Mouse (Mus musculus) gastrocnemius, postnatal 14 days (tissue): ENCODE data around the gene Gm4969. TPM values are rescaled to one million over a fixed set of nuclear protein-coding genes. Genes with fewer than 3 reads are reported as not detected.

Source experiments
- DNase-seq: peaks from one replicate; pipeline ENCODE4 v3.0.0; 2021; ENCODE audit warnings: mixed read lengths
- intact Hi-C: fragments of 180-260 bp; cut with DNase I; formaldehyde crosslinking; loops from one replicate; pipeline ENCODE4 v1.15.1; 2025; ENCODE audit warnings: low total_unique reads
- total RNA-seq, 2 experiments: library from RNA; stranded (reverse); gene quantifications; 2 replicates each; pipeline ENCODE4 v1.2.3; 2021

The Gm4969 gene
- total RNA-seq, 2 experiments from 2014 or later = not detected

DNA sequence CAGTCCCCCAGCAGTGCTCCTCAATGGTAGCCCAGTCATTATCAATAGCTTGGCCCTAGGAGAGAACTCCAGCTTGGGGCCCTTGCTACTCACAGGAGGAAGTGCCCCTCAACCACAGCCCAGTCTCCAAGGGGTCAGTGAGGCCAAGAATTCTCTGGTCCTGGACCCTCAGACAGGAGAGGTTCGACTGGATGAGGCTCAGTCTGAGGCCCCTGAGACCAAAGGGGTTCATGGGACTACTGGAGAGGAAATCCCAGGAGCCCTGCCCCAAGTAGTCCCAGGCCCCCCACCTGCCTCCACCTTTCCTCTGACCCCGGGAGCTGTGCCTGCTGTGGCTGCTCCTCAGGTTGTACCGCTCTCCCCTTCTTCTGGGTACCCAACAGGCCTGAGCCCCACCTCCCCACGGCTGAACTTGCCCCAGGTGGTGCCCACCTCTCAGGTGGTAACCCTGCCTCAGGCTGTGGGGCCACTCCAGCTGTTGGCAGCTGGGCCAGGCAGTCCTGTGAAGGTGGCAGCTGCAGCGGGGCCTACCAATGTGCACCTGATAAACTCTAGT is 21.7 kb downstream of the Gm4969 start:
- intact Hi-C loops = no loop called here
- DNase-seq = no peak

DNA sequence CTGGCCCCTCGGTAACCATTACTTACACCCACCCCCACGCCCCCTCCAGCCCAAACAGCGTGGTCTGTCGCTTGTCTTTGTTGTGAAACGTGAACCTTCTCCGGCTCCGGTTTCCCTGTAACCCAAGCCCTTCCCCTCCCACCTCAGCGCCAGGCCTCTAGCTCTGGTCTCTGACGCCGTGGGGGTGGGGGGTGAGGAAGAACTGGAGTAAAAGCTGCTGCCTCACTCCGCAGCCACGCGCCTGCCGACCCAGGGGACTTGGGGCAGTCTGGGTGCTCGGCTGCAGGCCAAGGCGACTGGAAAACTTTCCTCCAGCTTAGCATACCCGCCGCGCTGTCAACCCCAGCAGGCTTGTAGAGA is 22.4 kb downstream of the Gm4969 start:
- DNase-seq = peak; percentile 75
- intact Hi-C loops = no loop called here

DNA sequence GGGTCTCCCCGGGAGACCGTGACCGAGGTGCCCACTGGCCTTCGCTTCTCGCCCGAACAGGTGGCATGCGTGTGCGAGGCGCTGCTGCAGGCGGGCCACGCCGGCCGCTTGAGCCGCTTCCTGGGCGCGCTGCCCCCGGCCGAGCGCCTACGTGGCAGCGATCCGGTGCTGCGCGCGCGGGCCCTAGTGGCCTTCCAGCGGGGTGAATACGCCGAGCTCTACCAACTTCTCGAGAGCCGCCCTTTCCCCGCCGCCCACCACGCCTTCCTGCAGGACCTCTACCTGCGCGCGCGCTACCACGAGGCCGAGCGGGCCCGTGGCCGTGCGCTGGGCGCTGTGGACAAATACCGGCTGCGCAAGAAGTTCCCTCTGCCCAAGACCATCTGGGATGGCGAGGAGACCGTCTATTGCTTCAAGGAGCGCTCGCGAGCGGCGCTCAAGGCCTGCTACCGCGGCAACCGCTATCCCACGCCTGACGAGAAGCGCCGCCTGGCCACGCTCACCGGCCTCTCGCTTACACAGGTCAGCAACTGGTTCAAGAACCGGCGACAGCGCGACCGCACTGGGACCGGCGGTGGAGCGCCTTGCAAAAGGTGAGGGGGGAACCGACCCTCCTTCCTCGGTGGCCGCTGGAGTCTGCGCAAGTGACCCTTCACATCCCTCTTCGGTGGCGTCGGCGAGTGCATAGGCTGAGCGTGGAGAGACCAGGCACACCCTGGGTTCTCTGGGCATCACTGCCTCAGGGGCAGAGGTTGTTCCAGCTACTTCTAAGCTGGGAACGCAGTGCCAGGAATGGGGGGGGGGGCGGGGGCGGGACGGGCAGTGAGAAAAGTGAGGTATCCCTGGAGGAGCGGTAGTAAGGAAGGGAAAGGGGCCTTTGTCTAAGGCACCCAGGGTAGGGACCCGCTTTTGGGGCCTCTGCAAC is 23.1 kb downstream of the Gm4969 start:
- intact Hi-C loops = no loop called here

DNA sequence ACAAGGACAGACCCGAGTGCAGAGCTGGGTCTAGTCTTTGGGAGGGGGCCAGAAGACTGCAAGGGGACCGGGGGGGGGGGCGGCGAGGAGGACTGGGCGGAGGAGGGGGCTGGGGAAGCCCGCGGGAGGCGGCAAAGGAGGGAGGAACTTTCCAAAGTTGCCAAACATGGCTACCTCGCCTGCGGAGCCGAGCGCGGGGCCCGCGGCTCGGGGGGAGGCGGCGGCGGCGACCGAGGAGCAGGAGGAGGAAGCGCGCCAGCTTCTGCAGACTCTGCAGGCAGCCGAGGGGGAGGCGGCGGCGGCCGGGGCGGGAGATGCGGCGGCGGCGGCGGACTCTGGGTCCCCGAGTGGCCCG is 23.7 kb downstream of the Gm4969 start, which contains the start of gene Six5:
Gene Six5, plus strand, starts transcription at position 124 of the 355 bp plus-strand sequence.
- DNase-seq = peak; percentile 69
- intact Hi-C loops = no loop called here

More for the DNA sequence above, 23.1 kb downstream of the Gm4969 start:
- DNase-seq = peak; percentile 61

DNA sequence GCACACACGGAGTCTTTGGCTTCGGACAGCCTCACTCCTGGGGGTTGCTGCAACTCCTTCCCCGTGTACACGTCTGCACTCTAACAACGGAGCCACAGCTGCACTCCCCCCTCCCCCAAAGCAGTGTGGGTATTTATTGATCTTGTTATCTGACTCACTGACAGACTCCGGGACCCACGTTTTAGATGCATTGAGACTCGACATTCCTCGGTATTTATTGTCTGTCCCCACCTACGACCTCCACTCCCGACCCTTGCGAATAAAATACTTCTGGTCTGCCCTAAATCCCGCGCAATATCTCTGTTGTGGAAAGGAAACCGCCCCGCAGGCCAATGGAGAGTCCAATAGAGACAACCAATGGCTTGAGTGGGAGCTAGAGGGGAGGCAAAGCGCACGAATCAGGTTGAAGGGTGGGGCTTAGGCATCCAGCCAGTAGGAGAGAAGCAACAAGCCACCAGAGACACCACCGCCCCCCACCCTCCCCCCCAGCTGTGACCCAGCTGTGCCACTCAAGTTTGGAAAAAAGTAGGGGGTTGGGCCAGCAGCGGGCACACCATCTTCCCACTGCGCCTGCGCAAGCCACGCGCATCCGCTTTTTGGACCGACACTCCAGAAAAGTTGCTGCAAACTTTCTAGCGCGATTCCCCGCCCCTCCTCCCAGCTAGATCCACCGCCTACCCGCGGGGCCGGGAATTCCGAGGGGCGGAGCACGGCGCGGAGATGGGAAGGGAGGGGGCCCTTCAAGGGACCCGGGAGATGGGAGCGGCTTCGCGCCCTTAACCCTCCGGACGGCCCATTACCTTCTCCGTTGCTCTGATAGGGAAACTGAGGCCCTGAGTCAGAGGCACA is 24.4 kb downstream of the Gm4969 start:
- peak; percentile 96 for DNase-seq
- intact Hi-C loops = loop anchor here (2.0 kb wide), 1 partner anchor 25 kb away; no protein-coding TSS in a partner anchor

DNA sequence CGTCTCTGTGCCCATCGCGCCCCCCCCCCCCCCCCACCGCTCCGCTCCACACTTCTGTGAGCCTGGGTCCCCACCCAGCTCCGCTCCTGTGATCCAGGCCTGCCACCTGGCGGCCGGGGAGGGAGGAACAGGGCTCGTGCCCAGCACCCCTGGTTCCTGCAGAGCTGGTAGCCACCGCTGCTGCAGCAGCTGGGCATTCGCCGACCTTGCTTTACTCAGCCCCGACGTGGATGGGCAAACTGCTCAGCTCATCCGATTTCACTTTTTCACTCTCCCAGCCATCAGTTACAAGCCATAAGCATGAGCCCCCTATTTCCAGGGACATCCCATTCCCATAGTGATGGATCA is 25.0 kb downstream of the Gm4969 start:
- intact Hi-C loops = loop anchor here (2.0 kb wide), 1 partner anchor 24 kb away; no protein-coding TSS in a partner anchor
- DNase-seq = peak; percentile 88

DNA sequence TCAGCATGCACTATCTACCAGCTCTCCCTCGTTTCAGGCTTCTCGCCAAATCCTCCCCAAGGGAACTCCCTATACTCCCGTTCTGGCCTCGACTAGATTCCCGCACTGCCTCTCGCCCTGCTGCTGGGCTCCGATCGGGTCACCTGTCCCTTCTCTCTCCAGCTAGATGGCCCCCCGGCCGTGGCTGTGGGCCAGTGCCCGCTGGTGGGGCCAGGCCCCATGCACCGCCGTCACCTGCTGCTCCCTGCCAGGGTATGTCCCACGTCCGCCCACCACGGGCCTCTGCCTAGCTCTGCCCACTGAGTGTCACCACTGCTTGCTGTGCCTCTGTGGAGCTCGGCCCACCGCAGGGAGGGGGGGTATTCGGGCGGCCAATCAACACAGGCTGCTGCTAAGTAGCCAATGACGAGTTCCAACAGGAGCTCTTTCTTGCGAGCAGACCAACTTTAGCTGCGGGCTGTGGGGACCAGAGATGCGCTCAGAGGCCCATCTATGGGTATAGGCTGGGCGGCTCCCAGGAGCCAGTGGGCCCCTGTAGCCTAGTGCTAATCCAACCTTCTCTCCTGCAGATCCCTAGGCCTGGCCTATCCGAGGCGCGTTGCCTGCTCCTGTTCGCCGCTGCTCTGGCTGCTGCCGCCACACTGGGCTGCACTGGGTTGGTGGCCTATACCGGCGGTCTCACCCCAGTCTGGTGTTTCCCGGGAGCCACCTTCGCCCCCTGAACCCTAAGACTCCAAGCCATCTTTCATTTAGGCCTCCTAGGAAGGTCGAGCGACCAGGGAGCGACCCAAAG is 25.6 kb downstream of the Gm4969 start:
- peak; percentile 64 for DNase-seq
- intact Hi-C loops = loop anchor here (2.0 kb wide), 1 partner anchor 24 kb away; no protein-coding TSS in a partner anchor

DNA sequence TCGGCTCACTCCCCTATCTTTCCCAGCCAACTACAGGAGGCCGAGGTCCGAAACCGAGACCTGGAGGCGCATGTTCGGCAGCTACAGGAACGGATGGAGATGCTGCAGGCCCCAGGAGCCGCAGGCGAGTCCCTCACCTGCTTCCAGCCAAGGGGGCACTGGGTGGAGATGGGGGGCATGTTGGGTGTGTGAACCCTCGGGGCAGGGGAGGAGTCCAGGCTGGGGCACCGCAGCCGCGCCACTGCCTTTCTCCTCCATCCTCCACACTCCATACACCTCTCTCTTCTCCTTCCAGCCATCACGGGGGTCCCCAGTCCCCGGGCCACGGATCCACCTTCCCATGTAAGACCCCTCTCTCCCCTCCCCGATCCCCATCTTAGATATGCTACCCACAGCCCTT is 26.3 kb downstream of the Gm4969 start:
- peak; percentile 12 for DNase-seq
- intact Hi-C loops = loop anchor here (2.0 kb wide), 1 partner anchor 23 kb away; no protein-coding TSS in a partner anchor

DNA sequence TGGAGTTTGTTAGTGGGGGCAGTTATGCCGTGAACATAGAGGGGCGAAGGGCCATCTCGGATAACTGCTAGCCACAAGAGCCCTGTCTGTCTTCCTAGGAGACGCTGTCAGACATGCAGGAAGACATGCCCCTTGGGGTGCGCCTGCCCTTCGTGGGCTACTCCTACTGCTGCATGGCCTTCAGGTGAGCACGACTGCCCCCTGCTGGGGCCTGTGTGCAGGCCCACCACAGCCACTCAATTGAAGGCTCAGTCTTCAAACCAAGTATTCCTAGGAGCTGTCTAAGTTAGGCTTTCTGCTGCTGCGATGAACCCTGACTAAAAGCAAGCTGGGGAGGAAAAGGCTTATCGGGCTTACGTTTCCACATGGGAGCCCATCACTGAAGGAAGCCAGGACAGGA is 29.4 kb downstream of the Gm4969 start:
- intact Hi-C loops = no loop called here
- peak; percentile 77 for DNase-seq

DNA sequence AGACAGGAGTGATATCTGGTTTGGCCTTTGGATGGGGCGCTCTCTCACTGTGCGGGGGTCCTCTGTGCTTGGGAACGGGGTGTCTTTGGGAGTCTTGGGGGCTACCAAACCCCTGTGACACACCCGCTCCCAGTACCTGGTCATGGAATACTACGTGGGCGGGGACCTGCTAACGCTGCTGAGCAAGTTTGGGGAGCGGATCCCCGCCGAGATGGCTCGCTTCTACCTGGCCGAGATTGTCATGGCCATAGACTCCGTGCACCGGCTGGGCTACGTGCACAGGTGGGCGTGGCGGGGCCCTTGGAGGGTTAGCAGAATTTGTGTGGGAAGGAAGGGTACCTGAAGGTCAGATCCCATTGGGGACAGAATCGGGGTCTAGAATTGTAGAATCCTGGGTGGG is 31.4 kb downstream of the Gm4969 start:
- intact Hi-C loops = no loop called here
- DNase-seq = no peak

DNA sequence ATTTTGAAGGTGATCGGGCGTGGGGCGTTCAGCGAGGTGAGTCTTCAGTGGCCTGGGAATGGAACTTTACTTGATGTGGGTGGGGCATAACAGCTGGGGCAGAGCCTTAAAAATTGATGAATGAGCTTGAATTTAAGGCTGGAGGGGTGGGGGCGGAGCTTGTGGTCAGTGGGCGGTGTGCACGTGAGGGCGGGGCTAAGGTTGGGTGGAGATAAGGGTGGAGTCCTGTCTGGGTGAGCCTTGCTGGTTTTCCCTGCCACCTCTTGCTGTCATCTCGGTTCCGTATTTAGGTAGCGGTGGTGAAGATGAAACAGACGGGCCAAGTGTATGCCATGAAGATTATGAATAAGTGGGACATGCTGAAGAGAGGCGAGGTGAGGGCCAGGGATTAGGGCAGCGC is 32.1 kb downstream of the Gm4969 start:
- no peak for DNase-seq
- intact Hi-C loops = no loop called here

DNA sequence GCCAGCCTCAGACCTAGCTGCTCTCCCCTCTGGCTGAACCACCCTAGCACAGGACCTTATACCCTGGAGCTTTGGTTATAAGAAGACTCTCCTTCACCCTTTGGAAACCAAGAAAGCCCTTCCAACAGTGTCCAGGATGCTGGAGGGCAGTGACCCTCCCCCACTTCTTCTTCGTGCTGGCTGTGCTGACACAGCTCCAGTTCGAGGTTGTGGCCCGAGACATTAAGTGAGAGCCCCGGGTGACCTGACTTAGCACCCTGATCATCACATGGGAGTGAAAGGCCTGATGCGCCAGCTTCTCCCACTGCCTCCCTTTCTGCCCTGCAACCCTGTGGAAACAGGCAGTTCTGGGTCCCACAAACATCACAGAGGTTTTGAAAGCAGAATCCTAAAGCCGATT is 32.7 kb downstream of the Gm4969 start:
- intact Hi-C loops = no loop called here
- no peak for DNase-seq

DNA sequence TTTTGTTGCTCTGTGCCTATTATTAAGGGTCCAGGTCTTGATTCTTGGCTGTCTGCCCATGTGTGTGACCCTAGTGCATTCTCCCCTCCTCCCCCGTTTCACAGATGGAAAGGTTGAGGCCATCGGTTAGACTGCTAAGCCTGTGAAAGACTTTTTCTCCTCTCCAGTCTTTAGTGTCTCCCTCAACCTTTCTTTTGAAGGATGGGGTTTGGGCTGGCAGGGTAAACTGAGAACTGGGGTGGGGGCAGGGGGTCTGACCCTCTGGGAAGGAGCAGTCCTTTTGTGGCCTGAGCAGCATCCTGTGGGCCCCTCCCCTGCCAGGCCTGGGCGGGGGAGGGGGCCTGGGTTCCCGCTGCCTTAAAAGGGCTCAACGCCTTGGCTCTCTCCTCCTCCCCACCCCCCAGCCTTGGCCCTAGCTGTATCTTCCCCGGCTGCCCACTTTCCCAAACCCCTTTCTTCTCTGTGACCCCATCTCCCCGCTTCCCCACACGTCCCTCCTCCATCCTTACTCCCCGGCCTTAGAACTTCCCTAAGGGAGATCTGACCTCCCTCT is 33.2 kb downstream of the Gm4969 start:
- no peak for DNase-seq
- intact Hi-C loops = no loop called here

DNA sequence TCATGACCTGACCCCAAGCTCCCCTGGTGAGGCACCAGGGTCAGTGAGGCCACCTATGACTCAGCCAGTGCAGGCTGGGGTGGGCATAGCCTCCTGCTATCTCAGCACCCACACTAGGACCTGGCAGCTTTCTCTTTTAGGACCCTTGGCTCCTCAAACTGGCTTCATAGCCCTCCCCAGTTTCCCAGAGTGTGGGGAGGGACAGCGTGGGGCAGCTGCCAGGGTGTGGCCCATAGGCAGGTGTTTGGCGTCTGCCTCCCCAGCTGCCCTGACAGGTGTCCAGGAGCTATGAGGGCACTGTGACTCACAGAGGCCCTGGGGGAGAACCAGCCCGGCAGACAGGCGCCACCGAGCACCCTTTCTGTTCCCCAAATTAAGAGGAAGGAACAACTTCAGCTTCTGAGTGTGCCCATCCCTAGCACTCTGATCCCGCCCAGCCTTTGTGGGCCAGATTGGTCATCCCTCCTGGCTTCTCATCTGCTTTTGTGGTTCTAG is 33.8 kb downstream of the Gm4969 start:
- peak; percentile 78 for DNase-seq
- intact Hi-C loops = no loop called here

DNA sequence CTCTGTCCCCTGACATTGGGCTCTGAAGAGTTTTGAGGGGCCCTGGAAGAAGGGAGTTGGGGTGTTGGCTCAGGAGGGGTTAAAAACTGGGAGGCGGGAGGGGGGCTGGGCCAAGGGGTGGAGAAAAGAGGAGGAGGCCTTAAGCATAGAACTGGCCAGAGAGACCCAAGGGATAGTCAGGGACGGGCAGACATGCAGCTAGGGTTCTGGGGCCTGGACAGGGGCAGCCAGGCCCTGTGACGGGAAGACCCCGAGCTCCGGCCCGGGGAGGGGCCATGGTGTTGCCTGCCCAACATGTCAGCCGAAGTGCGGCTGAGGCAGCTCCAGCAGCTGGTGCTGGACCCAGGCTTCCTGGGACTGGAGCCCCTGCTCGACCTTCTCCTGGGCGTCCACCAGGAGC is 34.5 kb downstream of the Gm4969 start, which contains the start of gene Dmpk:
Gene Dmpk, plus strand, starts transcription at position 149 of the 400 bp plus-strand sequence.
- DNase-seq = peak; percentile 68

DNA sequence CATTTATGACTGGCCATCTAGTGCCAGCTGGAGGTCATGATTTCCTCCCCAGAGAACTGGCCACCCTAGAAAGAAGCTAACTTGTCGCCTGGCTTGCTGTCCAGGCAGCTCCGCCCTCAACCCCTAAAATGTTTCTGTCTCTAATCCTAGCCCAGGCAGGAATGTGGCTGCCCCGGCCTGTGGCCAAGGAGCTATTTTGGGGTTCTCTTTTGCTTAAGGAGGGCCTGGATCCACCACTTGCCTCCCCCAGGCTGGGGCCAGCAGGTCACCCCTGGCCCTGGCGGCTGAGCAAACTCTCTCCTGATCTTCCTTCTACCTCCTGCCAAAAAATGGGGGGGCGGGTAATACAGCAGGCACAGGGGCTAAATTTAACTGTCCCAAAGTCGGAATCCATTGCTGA is 35.1 kb downstream of the Gm4969 start:
- peak; percentile 83 for DNase-seq
- intact Hi-C loops = no loop called here

More for the DNA sequence above, 34.5 kb downstream of the Gm4969 start, which contains the start of gene Dmpk:
- intact Hi-C loops = no loop called here

DNA sequence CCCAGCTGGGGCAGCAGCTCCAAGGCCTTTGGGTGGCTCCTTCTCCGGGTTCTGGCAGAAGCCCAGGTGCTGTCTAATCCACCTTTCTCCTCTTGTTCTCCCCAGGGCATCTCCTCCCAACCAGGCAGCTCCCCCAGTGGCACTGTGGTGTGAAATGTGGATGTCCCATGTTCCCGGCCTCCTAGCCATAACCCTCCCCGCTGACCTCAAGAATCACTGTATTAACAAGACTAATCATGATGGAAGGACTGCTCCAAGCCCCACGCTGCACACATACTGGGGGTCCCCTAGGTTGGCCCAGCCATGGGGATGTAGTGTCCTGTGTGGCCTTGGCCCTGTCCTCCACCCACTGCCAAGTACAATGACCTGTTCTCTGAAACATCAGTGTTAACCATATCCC is 36.0 kb downstream of the Gm4969 start:
- intact Hi-C loops = no loop called here
- DNase-seq = peak; percentile 3

DNA sequence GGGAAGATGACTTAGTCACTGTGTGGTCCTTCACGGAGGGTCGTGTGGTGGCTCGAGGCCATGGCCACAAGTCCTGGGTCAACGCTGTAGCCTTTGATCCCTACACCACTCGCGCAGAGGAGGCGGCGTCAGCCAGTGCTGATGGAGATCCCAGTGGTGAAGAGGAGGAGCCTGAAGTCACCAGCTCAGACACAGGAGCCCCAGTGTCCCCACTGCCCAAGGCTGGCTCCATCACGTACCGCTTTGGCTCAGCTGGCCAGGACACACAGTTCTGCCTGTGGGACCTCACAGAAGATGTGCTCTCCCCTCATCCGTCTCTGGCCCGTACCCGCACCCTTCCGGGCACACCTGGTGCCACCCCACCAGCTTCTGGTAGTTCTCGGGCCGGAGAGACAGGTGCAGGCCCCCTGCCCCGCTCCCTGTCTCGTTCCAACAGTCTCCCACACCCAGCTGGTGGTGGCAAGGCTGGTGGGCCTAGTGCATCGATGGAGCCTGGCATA is 37.7 kb downstream of the Gm4969 start:
- no peak for DNase-seq
- intact Hi-C loops = no loop called here

DNA sequence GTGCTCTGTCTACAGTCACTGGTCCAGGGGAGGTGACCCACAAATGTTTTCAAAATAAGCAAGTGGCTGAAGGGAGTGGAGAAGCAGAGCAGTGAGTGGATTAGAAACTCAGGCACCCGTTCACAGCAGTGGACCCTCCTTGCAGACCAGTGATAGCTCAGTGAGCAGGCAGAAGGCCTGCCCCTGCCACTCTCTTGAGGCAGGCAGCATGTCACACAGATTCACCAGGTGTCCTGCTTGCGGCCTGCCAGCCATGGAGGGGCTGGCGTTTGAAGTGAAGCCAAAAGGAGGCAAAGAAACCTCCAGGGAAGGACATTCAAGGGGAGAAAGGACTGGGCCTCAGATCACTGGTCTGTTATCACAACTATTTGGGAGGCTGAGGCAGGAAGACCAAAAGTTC is 39.4 kb downstream of the Gm4969 start:
- intact Hi-C loops = no loop called here
- no peak for DNase-seq
